Mouse (Mus musculus) cerebellum, adult 2 months (tissue): Measurements from ENCODE around the gene Has3.

Experiments used
- CTCF ChIP-seq: fragments of 200-500 bp; IDR thresholded peaks from 2 replicates; pipeline ENCODE4 v1.5.1; 2011; ENCODE audit warnings: low read depth, mild to moderate bottlenecking, control low read depth, low read length, moderate library complexity, borderline replicate concordance; ENCODE audit not compliant: insufficient read depth
- POLR2A ChIP-seq: fragments of 200-500 bp; IDR thresholded peaks from 2 replicates; pipeline ENCODE4 v1.6.1; 2011; ENCODE audit warnings: low read length, control low read depth, borderline replicate concordance; ENCODE audit not compliant: insufficient read depth

GRCm38 (mm10) chr8:106892210-106892805 is 22.3 kb downstream of the Has3 start:
- TF ChIP-seq CTCF (no peak), POLR2A (no peak)
